Mouse (Mus musculus) heart, postnatal 0 days (tissue): Measurements from ENCODE around the gene Adcy1. TPM values are rescaled to one million over a fixed set of nuclear protein-coding genes. Genes with fewer than 3 reads are reported as not detected.

Source experiments
- ATAC-seq: fragments of 200-750 bp; cut with Nextera tagmentation; 2 replicates; pipeline ENCODE4 v1.8.0; 2017; ENCODE audit warnings: low read depth, moderate number of reproducible peaks, moderate library complexity; ENCODE audit not compliant: insufficient read depth
- DNase-seq: peaks from one replicate; pipeline ENCODE4 v3.0.0-alpha.2; 2016; ENCODE audit warnings: low spot score
- H3K27ac ChIP-seq: fragments of 300-500 bp; sonication (generic); 2 replicates; pipeline ENCODE4 v1.5.1; 2014; ENCODE audit warnings: low read depth, mild to moderate bottlenecking
- H3K27me3 ChIP-seq: fragments of 300-500 bp; sonication (generic); 2 replicates; pipeline ENCODE4 v1.6.1; 2014; ENCODE audit warnings: low read length, mixed read lengths; ENCODE audit not compliant: control insufficient read depth, insufficient read depth
- H3K36me3 ChIP-seq: fragments of 300-500 bp; sonication (generic); replicated peaks from 2 replicates; pipeline ENCODE4 v1.6.1; 2014; ENCODE audit warnings: low read length, mixed read lengths; ENCODE audit not compliant: control insufficient read depth, insufficient read depth
- H3K4me1 ChIP-seq: fragments of 300-500 bp; sonication (generic); 2 replicates; pipeline ENCODE4 v1.6.1; 2014; ENCODE audit warnings: antibody characterized with exemption; ENCODE audit not compliant: control insufficient read depth, insufficient read depth
- H3K4me2 ChIP-seq: fragments of 300-500 bp; sonication (generic); 2 replicates; pipeline ENCODE4 v1.6.1; 2014; ENCODE audit warnings: low read depth, mild to moderate bottlenecking, low read length, moderate library complexity
- H3K4me3 ChIP-seq: fragments of 300-500 bp; sonication (generic); 2 replicates; pipeline ENCODE4 v1.5.1; 2014; ENCODE audit warnings: low read depth, low read length
- H3K9ac ChIP-seq: fragments of 300-500 bp; sonication (generic); replicated peaks from 2 replicates; pipeline ENCODE4 v1.6.1; 2014; ENCODE audit warnings: low read depth, low read length, mixed read lengths
- H3K9me3 ChIP-seq: fragments of 300-500 bp; sonication (generic); replicated peaks from 2 replicates; pipeline ENCODE4 v1.6.1; 2016; ENCODE audit warnings: low read length; ENCODE audit not compliant: control insufficient read depth
- CTCF ChIP-seq: IDR thresholded peaks from 2 replicates; pipeline ENCODE4 v1.5.1; 2016; ENCODE audit warnings: antibody characterized with exemption, control low read depth, low read depth
- EP300 ChIP-seq: IDR thresholded peaks from 2 replicates; pipeline ENCODE4 v1.6.1; 2016; ENCODE audit warnings: antibody characterized with exemption, low read depth
- WGBS: fragments of 180-500 bp; shearing (Covaris S2); extraction: QIAGEN DNeasy Blood & Tissue Kit; methylation state at CpG from one replicate; pipeline ENCODE4 v1.1.7; 2014; 5-methylcytosine and 5-hydroxymethylcytosine counted together
- polyA plus RNA-seq: library from polyadenylated mRNA; unstranded; fragments of >200 nt; fragmentation: Nextera tagmentation; extraction: Ambion mirVana; gene quantifications from 2 replicates; pipeline ENCODE4 v1.2.1, GENCODE M21; 2015
- total RNA-seq: library from RNA; depleted of rRNA; stranded (reverse); fragments of >200 nt; gene quantifications from 2 replicates; pipeline ENCODE4 v1.2.3, GENCODE M21; 2014; ENCODE audit warnings: low replicate concordance

Gene Adcy1
- total and polyA plus RNA-seq, 2 experiments from 2014 or later = 0.22 to 2.9 TPM

DNA sequence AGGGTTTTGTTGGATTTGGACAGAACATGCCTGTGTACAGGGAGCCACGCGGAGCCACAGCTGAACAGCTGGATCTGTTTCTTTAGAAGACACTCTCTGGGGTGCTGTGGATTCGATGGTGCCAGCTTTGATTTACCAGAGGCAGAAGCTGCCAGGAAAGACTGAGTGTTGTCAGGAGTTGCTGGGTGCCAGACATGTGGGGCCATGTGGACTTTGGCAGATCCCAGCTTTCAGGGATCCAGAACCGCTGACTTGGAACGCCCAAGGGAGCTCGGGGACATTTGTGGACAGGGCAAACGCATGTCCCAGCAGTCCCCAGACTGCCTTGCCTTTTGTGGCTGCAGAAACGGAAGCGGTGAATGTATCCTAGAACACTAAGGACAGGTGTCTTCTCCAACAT, 72.5 kb downstream of the Adcy1 start:
- TF ChIP-seq EP300 (no peak), CTCF (no peak)
- no peak overlapping the region for H3K4me3 ChIP-seq
- H3K27me3 ChIP-seq = no peaks in the 10 kb centered on the region
- ATAC-seq (no peak), DNase-seq (no peak)
- no peak overlapping the region for H3K27ac ChIP-seq
- WGBS = 74% methylated on average over 9 of the region's 9 CpGs
- H3K9ac ChIP-seq = no peak overlapping the region
- H3K9me3 ChIP-seq = no peaks in the 10 kb centered on the region
- no peaks in the 10 kb centered on the region for H3K36me3 ChIP-seq
- H3K4me2 ChIP-seq = no peak overlapping the region
- H3K4me1 ChIP-seq = no peaks in the 10 kb centered on the region

DNA sequence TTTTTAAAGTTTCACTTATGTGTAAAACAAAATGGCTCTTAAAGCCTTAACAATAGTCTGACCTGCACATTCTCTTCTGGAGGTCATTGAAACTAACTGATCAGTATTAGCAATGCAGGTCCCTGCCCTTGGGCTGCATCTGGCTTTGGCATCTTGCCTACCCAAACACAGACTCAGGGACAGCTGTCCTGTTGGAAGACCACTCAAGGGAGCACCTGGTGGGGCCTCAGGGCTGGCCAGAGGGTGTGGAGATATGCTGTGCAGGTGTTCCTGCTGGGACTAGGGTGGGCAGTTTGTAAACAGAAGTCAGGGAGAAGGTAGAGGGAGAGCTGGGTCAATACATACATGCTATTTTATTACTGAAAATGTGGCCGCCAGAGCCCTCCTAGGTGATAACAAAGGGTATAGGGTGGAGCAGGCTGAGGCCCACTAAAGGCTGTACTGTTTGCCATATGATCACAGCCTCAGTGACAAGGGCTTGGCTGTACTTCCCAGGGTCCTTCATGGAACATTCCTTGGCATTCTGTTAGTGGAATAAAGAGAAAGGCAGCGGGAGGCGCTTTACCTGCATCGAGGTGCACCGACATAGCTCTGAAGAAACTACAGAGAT, 73.1 kb downstream of the Adcy1 start:
- Histone ChIP-seq H3K27ac (no peak overlapping the region), H3K4me3 (no peak overlapping the region), H3K4me1 (no peaks in the 10 kb centered on the region), H3K9ac (no peak overlapping the region), H3K4me2 (no peak overlapping the region), H3K27me3 (no peaks in the 10 kb centered on the region), H3K9me3 (no peaks in the 10 kb centered on the region), H3K36me3 (no peaks in the 10 kb centered on the region)
- DNase-seq = no peak
- ATAC-seq = no peak
- 93% methylated on average over 5 of the region's 5 CpGs for WGBS
- TF ChIP-seq EP300 (no peak), CTCF (no peak)

DNA sequence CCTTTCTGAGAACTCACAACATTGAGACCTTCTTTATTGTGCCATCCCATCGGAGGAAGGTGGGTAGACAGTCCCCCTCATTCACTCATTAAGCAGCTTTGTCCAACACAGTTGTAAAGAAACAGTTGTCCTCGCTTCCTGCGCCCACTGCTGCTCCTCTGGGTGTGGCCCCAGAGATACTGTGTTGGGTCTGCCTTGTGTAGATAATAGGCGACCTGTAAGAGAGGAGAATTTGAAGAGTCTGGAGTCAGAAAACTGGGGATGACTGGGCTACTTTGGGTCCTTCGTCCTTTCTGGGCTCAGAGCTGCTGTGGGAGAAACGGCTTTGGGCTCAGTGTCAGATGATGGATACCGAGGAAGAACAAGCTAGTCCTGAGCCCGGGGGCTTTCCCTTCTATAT, 75.1 kb downstream of the Adcy1 start:
- no peak for DNase-seq
- no peaks in the 10 kb centered on the region for H3K27me3 ChIP-seq
- no peak for ATAC-seq
- no peak overlapping the region for H3K27ac ChIP-seq
- H3K9me3 ChIP-seq = no peaks in the 10 kb centered on the region
- no peak overlapping the region for H3K4me2 ChIP-seq
- no peak for TF ChIP-seq CTCF
- no peak for TF ChIP-seq EP300
- no peak overlapping the region for H3K9ac ChIP-seq
- 83% methylated on average over 8 of the region's 8 CpGs for WGBS
- no peaks in the 10 kb centered on the region for H3K4me1 ChIP-seq
- H3K36me3 ChIP-seq = no peaks in the 10 kb centered on the region
- no peak overlapping the region for H3K4me3 ChIP-seq

GRCm38 (mm10) chr11:7140449-7140848, 77.2 kb downstream of the Adcy1 start:
- H3K4me3 ChIP-seq = no peak overlapping the region
- DNase-seq (peak; percentile 58), ATAC-seq (0 out of 2 replicates have a peak, but pooled peaks have one; percentile 41)
- H3K9ac ChIP-seq = no peak overlapping the region
- H3K9me3 ChIP-seq = no peaks in the 10 kb centered on the region
- WGBS = 88% methylated on average over 3 of the region's 3 CpGs
- no peaks in the 10 kb centered on the region for H3K36me3 ChIP-seq
- TF ChIP-seq CTCF = peak; percentile 76
- TF ChIP-seq EP300 = no peak
- H3K4me1 ChIP-seq = no peaks in the 10 kb centered on the region
- no peak overlapping the region for H3K27ac ChIP-seq
- no peaks in the 10 kb centered on the region for H3K27me3 ChIP-seq
- H3K4me2 ChIP-seq = no peak overlapping the region

GRCm38 (mm10) chr11:7142725-7143124, 79.4 kb downstream of the Adcy1 start:
- ATAC-seq (no peak), DNase-seq (peak; percentile 65)
- Histone ChIP-seq H3K27me3 (no peaks in the 10 kb centered on the region), H3K4me2 (no peak overlapping the region), H3K36me3 (no peaks in the 10 kb centered on the region), H3K4me1 (no peaks in the 10 kb centered on the region), H3K27ac (no peak overlapping the region), H3K9me3 (no peaks in the 10 kb centered on the region), H3K9ac (no peak overlapping the region), H3K4me3 (no peak overlapping the region)
- no peak for TF ChIP-seq CTCF
- TF ChIP-seq EP300 = no peak
- 23% methylated on average over 3 of the region's 3 CpGs for WGBS

DNA sequence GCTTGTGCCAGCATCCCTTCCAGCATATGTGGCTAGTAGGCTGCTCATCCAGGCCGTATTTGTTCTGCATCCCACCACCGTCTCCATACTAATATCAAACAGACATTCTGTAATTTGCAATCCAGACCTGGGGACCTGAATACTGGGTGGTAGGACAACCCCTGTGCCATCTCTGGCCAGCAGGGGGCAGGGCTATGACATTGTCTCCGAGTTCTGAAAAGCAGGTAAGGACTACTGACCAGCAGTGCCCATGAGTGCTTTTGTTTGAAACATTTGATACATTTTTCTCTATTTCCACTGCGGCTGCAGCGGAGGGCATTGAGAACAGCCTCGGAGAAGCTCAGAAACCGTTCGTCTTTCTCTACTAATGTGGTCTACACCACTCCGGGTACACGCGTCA, 81.1 kb downstream of the Adcy1 start:
- no peaks in the 10 kb centered on the region for H3K36me3 ChIP-seq
- H3K4me3 ChIP-seq = no peak overlapping the region
- WGBS = 80% methylated on average over 11 of the region's 11 CpGs
- H3K27ac ChIP-seq = no peak overlapping the region
- no peaks in the 10 kb centered on the region for H3K27me3 ChIP-seq
- no peaks in the 10 kb centered on the region for H3K4me1 ChIP-seq
- no peaks in the 10 kb centered on the region for H3K9me3 ChIP-seq
- H3K4me2 ChIP-seq = no peak overlapping the region
- no peak for ATAC-seq
- TF ChIP-seq CTCF (peak; percentile 41), EP300 (no peak)
- H3K9ac ChIP-seq = no peak overlapping the region
- DNase-seq = no peak
